Mouse (Mus musculus): Measurements from ENCODE around the gene Dtnbp1. TPM values are rescaled to one million over a fixed set of nuclear protein-coding genes. Genes with fewer than 3 reads are reported as not detected.

Gene Dtnbp1
- polyA plus RNA-seq, 1 experiment, result 56.6 TPM

DNA sequence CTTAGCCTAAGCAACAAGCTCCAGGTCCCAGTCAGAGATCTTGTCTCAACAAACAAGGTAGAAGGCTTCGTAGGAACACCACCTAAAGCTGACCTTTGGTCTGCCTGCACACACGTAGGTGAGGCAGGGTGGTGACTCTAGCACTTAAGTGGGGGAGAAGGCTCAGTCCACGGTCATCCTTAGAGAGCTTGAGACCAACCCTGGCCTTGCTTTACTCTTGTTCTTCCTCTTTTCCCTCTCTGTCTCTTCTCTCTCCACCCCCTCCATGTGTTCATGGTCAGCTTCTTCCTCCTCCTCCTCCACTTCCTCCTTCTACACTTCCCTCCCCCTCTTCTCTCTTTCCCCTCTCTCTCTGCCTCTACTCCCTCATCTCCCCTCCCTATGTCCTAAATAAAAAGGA is 64.3 kb downstream of the Dtnbp1 start:
- Histone ChIP-seq H3K4me3 (ENCODE audit: insufficient read depth, low read length) (no peak overlapping the region), H3K4me1 (ENCODE audit: control insufficient read depth, insufficient read depth, low read length) (peaks cover 17% of the 10 kb centered on the region), H3K27ac (ENCODE audit: insufficient read depth, low read length) (no peak overlapping the region)
- TF ChIP-seq CTCF (IDR thresholded peaks at IDR 0.05; ENCODE audit: borderline replicate concordance, insufficient read depth, low read length) (no peak), POLR2A (IDR thresholded peaks at IDR 0.05; ENCODE audit: low read depth, low read length) (no peak)

DNA sequence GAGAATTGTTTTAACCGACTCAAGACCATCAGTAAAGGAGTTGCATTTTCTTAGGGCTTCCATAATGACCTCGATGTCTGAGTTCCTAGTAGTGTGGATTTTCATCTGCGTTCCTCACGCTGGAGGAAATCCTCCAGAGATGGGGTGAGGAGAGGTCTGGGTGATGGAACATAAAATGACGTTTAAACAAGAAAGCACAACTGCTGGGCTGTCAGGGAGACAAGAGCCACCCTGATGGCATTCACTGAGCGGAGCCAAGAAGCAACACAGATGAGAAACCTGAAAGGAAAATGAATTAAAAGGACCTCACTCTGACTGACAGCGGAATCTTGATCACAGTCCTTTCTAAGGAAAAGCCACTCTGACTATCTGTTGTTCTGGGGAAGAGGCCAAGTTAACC is 68.4 kb downstream of the Dtnbp1 start:
- Histone ChIP-seq H3K27ac (ENCODE audit: insufficient read depth, low read length) (no peak overlapping the region), H3K4me3 (ENCODE audit: insufficient read depth, low read length) (no peak overlapping the region), H3K4me1 (ENCODE audit: control insufficient read depth, insufficient read depth, low read length) (peaks cover 6% of the 10 kb centered on the region)
- TF ChIP-seq CTCF (IDR thresholded peaks at IDR 0.05; ENCODE audit: borderline replicate concordance, insufficient read depth, low read length), result no peak
- no peak for TF ChIP-seq POLR2A (IDR thresholded peaks at IDR 0.05; ENCODE audit: low read depth, low read length)

DNA sequence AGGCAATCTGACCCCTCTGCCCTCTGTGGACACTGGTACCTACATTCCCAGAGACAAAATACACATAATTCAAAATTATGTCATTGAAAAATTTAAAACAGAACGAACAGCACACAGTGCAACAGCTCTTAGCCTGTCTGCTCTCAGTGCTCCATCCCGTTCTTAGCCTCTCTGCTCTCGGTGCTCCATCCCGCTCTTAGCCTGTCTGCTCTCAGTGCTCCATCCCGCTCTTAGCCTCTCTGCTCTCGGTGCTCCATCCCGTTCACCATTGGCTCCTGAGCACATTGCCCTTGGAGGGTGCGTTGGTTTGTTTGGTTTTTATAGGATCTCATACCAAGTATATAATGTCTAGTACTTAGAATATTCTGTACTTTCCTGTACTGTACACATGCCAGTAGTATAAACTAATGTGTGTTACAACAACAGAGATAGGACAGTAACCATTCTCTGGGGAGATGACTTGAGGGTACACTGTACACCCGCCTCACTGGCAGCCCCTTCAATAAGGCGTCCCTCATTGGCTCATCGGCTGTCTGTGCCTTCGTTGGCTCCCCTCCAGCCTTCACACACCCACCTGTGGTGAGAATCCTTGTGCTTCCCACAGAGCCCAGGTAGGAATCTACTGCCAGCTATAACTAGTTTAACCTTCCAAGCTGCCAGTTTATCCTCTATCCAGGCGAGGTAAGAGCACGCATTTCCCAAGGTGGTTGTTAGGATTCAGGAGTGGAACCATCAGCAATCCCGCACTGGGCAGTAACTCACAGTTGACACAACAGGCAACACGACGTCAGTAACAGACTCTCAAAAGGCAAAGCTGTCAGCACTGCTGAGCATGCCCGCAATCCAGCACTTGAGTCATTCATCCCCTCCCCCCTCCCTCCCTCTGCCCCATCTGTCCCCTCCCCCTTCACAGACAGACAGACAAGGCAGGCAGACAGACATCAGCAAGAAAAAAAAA is 69.4 kb downstream of the Dtnbp1 start:
- Histone ChIP-seq H3K27ac (ENCODE audit: insufficient read depth, low read length) (no peak overlapping the region), H3K4me1 (ENCODE audit: control insufficient read depth, insufficient read depth, low read length) (peaks cover 4% of the 10 kb centered on the region), H3K4me3 (ENCODE audit: insufficient read depth, low read length) (no peak overlapping the region)
- TF ChIP-seq CTCF (IDR thresholded peaks at IDR 0.05; ENCODE audit: borderline replicate concordance, insufficient read depth, low read length) (no peak), POLR2A (IDR thresholded peaks at IDR 0.05; ENCODE audit: low read depth, low read length) (no peak)

DNA sequence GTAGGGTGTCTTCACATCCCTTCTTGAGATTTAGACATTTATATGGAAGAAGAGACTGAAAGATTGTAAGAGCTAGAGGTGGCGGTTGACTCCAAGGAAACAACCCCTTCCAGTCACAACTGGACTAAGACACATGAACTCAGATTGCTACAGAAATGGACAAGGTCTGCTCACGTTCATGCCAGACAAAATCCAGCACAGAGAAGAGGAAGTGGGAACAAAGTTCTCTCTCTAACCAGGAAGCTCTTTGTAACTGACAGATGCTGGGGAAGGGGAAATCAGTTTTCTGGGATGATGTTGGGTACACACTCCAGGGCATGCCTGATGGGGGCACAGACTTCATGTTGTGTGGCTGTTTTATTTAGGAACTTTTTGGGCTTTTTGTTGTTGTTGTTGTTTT is 75.6 kb downstream of the Dtnbp1 start:
- Histone ChIP-seq H3K4me3 (ENCODE audit: insufficient read depth, low read length) (no peak overlapping the region), H3K27ac (ENCODE audit: insufficient read depth, low read length) (no peak overlapping the region), H3K4me1 (ENCODE audit: control insufficient read depth, insufficient read depth, low read length) (no peaks in the 10 kb centered on the region; the same call in none of the 2 replicates)
- no peak for TF ChIP-seq CTCF (IDR thresholded peaks at IDR 0.05; ENCODE audit: borderline replicate concordance, insufficient read depth, low read length)
- TF ChIP-seq POLR2A (IDR thresholded peaks at IDR 0.05; ENCODE audit: low read depth, low read length), result no peak

DNA sequence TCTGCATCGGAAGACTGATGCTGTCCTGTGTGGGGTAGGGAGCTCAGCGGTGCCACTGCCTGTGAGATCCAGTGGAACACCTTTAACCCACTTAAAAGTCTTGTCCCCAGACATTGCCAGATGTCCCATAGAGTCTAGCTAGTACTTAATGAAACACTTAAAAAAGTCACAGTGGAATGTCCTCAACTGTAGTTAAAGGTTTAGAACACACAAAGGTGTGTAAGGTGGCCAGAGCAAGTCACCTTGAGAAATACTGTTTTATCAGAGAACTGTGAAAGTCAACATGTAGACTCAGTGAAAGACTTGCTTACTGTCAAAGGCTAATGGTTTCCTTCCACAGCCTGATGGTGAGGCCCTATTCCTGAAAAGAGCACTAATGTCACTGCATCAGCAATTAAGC is 76.8 kb downstream of the Dtnbp1 start:
- no peak overlapping the region for H3K4me3 ChIP-seq (ENCODE audit: insufficient read depth, low read length)
- TF ChIP-seq CTCF (IDR thresholded peaks at IDR 0.05; ENCODE audit: borderline replicate concordance, insufficient read depth, low read length), result no peak
- no peak for TF ChIP-seq POLR2A (IDR thresholded peaks at IDR 0.05; ENCODE audit: low read depth, low read length)
- no peak overlapping the region for H3K27ac ChIP-seq (ENCODE audit: insufficient read depth, low read length)
- no peaks in the 10 kb centered on the region; the same call in none of the 2 replicates for H3K4me1 ChIP-seq (ENCODE audit: control insufficient read depth, insufficient read depth, low read length)

DNA sequence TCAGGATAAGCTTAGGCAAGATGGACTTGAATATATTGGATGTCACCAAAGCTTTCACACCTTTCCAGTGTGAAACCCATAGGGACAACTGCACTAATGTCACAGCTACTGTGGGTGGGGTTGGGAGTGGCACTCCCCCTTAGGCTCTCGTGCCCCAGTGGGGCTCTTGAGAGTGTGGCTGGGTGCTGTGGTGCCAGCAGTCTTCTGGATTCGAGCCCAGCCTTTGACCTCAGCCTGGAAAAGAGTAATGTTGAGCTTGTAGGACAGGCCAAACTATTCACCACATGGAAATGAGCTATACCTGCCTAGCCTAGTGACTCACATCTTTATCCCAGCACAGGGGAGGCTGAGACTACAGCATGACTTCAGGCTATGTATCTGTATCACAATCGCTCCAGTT is 77.9 kb downstream of the Dtnbp1 start:
- no peak for TF ChIP-seq CTCF (IDR thresholded peaks at IDR 0.05; ENCODE audit: borderline replicate concordance, insufficient read depth, low read length)
- TF ChIP-seq POLR2A (IDR thresholded peaks at IDR 0.05; ENCODE audit: low read depth, low read length), result no peak
- Histone ChIP-seq H3K27ac (ENCODE audit: insufficient read depth, low read length) (no peak overlapping the region), H3K4me1 (ENCODE audit: control insufficient read depth, insufficient read depth, low read length) (no peaks in the 10 kb centered on the region; the same call in none of the 2 replicates), H3K4me3 (ENCODE audit: insufficient read depth, low read length) (no peak overlapping the region)

DNA sequence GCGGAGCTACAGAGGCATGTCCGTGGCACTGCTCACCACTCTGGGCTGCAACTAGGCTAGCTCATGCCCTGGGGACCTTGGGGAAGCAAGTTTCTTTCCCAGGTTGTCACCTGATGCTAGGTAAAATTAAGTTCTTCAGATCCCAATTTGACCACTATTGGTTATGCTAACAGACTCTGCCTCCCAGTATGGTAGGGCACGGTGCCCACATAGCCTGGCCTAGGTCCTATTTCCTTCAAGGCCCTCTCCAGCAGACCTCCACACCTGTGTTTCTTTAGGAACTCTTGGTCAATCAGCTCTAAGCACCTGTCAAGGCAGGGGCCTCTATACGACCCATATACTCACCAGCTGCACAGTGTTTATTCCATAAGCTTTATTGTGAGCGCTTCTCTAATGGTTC is 80.2 kb downstream of the Dtnbp1 start:
- TF ChIP-seq CTCF (IDR thresholded peaks at IDR 0.05; ENCODE audit: borderline replicate concordance, insufficient read depth, low read length), result no peak
- TF ChIP-seq POLR2A (IDR thresholded peaks at IDR 0.05; ENCODE audit: low read depth, low read length), result no peak

DNA sequence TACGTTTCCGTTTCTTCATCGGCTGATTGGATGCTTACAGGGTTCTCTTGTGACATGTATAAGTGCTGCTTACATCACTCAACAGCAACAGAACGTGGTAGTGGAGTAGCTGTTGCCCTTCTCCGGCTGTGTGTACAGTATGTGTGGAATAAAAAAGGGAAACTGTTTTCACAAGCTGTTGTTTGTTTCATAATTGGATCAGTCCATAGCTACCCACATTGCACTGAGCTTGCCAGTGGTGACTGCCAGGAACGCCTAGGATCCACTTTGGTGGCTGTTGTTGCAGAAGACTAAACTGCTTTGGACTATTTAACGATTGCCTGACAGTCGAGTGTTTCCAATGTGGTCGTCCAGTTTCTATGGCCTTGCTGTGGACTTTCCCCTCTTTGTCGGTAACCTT is 80.9 kb downstream of the Dtnbp1 start:
- H3K4me3 ChIP-seq (ENCODE audit: insufficient read depth, low read length), result no peak overlapping the region
- TF ChIP-seq POLR2A (IDR thresholded peaks at IDR 0.05; ENCODE audit: low read depth, low read length), result no peak
- TF ChIP-seq CTCF (IDR thresholded peaks at IDR 0.05; ENCODE audit: borderline replicate concordance, insufficient read depth, low read length), result no peak
- H3K27ac ChIP-seq (ENCODE audit: insufficient read depth, low read length), result no peak overlapping the region
- no peaks in the 10 kb centered on the region for H3K4me1 ChIP-seq (ENCODE audit: control insufficient read depth, insufficient read depth, low read length)

More for the DNA sequence above, 80.2 kb downstream of the Dtnbp1 start:
- no peak overlapping the region for H3K4me3 ChIP-seq (ENCODE audit: insufficient read depth, low read length)
- H3K4me1 ChIP-seq (ENCODE audit: control insufficient read depth, insufficient read depth, low read length), result no peaks in the 10 kb centered on the region
- no peak overlapping the region for H3K27ac ChIP-seq (ENCODE audit: insufficient read depth, low read length)

DNA sequence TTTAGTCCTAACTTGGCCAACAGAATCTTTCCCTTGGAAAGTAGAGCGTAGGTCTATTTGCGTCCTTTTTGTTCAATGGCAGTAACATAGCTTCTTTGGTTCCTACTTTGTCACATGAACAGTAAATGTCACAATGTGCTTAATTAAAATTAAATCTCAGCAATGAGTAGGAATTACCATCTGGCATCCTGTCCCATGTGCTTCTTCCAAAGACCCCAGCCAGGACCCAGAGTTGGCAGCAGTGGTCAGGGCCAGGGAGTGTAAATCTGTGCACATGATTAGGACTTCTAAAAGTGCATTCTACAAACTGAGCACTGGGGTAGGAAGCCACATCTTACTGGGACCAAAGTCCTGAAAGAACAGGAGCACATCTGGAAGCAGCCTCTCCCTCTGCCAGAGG is 83.7 kb downstream of the Dtnbp1 start:
- TF ChIP-seq POLR2A (IDR thresholded peaks at IDR 0.05; ENCODE audit: low read depth, low read length), result no peak
- no peak for TF ChIP-seq CTCF (IDR thresholded peaks at IDR 0.05; ENCODE audit: borderline replicate concordance, insufficient read depth, low read length)
- H3K4me3 ChIP-seq (ENCODE audit: insufficient read depth, low read length), result no peak overlapping the region
- H3K27ac ChIP-seq (ENCODE audit: insufficient read depth, low read length), result no peak overlapping the region

DNA sequence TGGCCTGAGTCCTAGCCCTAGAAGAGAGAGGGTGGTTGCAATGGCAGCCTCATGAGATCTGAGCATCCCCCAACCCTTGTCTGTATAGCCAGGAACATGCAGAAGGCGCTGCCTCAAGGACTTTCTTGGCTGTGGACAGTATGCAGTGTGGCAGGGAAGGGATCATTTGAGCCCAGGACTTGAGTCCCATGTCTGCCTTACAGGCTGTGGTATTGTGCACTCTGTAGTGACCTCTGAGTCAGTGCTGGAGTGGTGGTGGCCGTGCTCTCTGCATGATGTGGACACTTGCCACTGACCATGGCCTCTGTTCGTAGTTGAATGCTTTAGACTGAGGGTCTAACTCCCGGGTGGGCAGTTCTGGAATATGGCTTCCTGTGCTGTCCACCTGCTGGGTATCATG is 84.7 kb downstream of the Dtnbp1 start:
- no peak overlapping the region for H3K4me3 ChIP-seq (ENCODE audit: insufficient read depth, low read length)
- TF ChIP-seq POLR2A (IDR thresholded peaks at IDR 0.05; ENCODE audit: low read depth, low read length) (no peak), CTCF (IDR thresholded peaks at IDR 0.05; ENCODE audit: borderline replicate concordance, insufficient read depth, low read length) (no peak)
- no peak overlapping the region for H3K27ac ChIP-seq (ENCODE audit: insufficient read depth, low read length)
- H3K4me1 ChIP-seq (ENCODE audit: control insufficient read depth, insufficient read depth, low read length), result 0 out of 2 replicates have a peak, but pooled peaks cover under 1% of the 10 kb centered on the region

More for the DNA sequence above, 83.7 kb downstream of the Dtnbp1 start:
- H3K4me1 ChIP-seq (ENCODE audit: control insufficient read depth, insufficient read depth, low read length), result no peaks in the 10 kb centered on the region
